Mouse (Mus musculus) kidney, postnatal 25 days (tissue): Measurements from ENCODE around the gene Stat5b.

Source experiments
- DNase-seq, 2 experiments: peaks; one replicate each; pipeline ENCODE4 v3.0.0; 2021; ENCODE audit warnings: mixed read lengths in 2 of 2

Gene Stat5b

GRCm38 (mm10) chr11:100838894-100839293 lies 11.6 kb downstream of the Stat5b start:
- DNase-seq, result no peak

GRCm38 (mm10) chr11:100836923-100837702 lies 13.4 kb downstream of the Stat5b start:
- no peak for DNase-seq

- DNase-seq, result peak; percentile 60 to 75
These were observed 17.1 kb downstream of the Stat5b start for GRCm38 (mm10) chr11:100833466-100833865.

- DNase-seq, result no peak
These were observed 19.1 kb downstream of the Stat5b start for GRCm38 (mm10) chr11:100831396-100831795.

- DNase-seq, result no peak
These were observed 20.8 kb downstream of the Stat5b start for GRCm38 (mm10) chr11:100829691-100830090.

- DNase-seq, result peak; percentile 22 to 65
These were observed 21.8 kb downstream of the Stat5b start for GRCm38 (mm10) chr11:100828676-100829151.

- DNase-seq, result no peak
These were observed 24.2 kb downstream of the Stat5b start for GRCm38 (mm10) chr11:100826161-100826866.

GRCm38 (mm10) chr11:100825451-100825850 lies 25.1 kb downstream of the Stat5b start:
- DNase-seq, result no peak

GRCm38 (mm10) chr11:100824496-100824895 lies 26.0 kb downstream of the Stat5b start:
- DNase-seq, result no peak

GRCm38 (mm10) chr11:100823543-100824313 lies 26.8 kb downstream of the Stat5b start:
- DNase-seq, result peak in 1 of 2 experiments; percentile 14

GRCm38 (mm10) chr11:100822365-100822764 lies 28.2 kb downstream of the Stat5b start:
- peak; percentile 54 to 70 for DNase-seq

GRCm38 (mm10) chr11:100821605-100822220 lies 28.8 kb downstream of the Stat5b start:
- DNase-seq, result no peak

- no peak for DNase-seq
These were observed 30.5 kb downstream of the Stat5b start for GRCm38 (mm10) chr11:100820047-100820446.

GRCm38 (mm10) chr11:100819626-100820025 lies 30.9 kb downstream of the Stat5b start:
- no peak for DNase-seq

- no peak for DNase-seq
These were observed 31.5 kb downstream of the Stat5b start for GRCm38 (mm10) chr11:100819048-100819447.

- DNase-seq, result no peak
These were observed 32.0 kb downstream of the Stat5b start for GRCm38 (mm10) chr11:100818359-100819012.

GRCm38 (mm10) chr11:100817311-100817710 lies 33.2 kb downstream of the Stat5b start:
- DNase-seq, result no peak

GRCm38 (mm10) chr11:100816801-100817200 lies 33.7 kb downstream of the Stat5b start:
- DNase-seq, result peak; percentile 56 to 72

GRCm38 (mm10) chr11:100816342-100816741 lies 34.2 kb downstream of the Stat5b start:
- DNase-seq, result no peak

GRCm38 (mm10) chr11:100814498-100814897 lies 36.0 kb downstream of the Stat5b start:
- peak; percentile 85 to 92 for DNase-seq

- DNase-seq, result no peak
These were observed 39.4 kb downstream of the Stat5b start for GRCm38 (mm10) chr11:100811132-100811531.

- peak; percentile 49 to 84 for DNase-seq
These were observed 40.0 kb downstream of the Stat5b start for GRCm38 (mm10) chr11:100810516-100810915.
